Mouse (Mus musculus) lung, postnatal 0 days (tissue): ENCODE data around the gene Negr1.

Experiments
- CTCF ChIP-seq: IDR thresholded peaks from 2 replicates; pipeline ENCODE4 v1.5.1; 2016; ENCODE audit warnings: antibody characterized with exemption, mild to moderate bottlenecking
- EP300 ChIP-seq: IDR thresholded peaks from 2 replicates; pipeline ENCODE4 v1.6.1; 2016; ENCODE audit warnings: antibody characterized with exemption, mild to moderate bottlenecking, control low read depth

DNA sequence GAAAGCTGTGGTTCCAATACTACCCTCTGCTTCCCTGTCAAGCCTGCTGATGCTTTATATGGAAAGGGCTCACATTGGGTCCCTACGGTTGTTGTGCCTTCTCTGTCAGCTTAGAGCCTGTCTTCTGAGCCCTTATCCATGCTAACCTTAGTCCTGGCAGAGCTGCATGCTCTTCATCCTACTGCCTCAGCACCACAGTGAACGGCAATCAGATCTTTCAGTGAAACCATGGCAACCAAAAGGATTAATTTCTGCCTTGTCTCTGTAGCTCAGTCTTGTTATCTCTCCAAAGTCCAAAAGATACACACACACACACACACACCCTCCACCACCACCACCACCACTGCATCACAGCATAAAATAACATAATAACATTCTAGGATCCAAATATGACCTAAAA lies 656.2 kb downstream of the Negr1 start:
- TF ChIP-seq EP300 (no peak), CTCF (no peak)
